Mouse (Mus musculus) kidney, embryonic 15.5 days (tissue): ENCODE measurements around the gene Nhsl1. TPM values are rescaled to one million over a fixed set of nuclear protein-coding genes. Genes with fewer than 3 reads are reported as not detected.
"Not testable (repeated sequence)": the region's sequence is repeated elsewhere in the genome, so short reads cannot be mapped to it uniquely, and the experiment has no call there.

Experiments used
- ATAC-seq: fragments of 200-750 bp; cut with Nextera tagmentation; replicated peaks from 2 replicates; pipeline ENCODE4 v1.8.0; 2017; ENCODE audit warnings: moderate TSS enrichment; ENCODE audit not compliant: low FRiP score
- H3K27ac ChIP-seq: fragments of 300-500 bp; sonication (generic); 2 replicates; pipeline ENCODE4 v1.5.1; 2015; ENCODE audit warnings: mild to moderate bottlenecking, inconsistent platforms
- H3K27me3 ChIP-seq: fragments of 300-500 bp; sonication (generic); 2 replicates; pipeline ENCODE4 v1.6.1; 2015; ENCODE audit warnings: inconsistent platforms
- H3K36me3 ChIP-seq: fragments of 300-500 bp; sonication (generic); 2 replicates; pipeline ENCODE4 v1.6.1; 2015; ENCODE audit warnings: inconsistent platforms
- H3K4me1 ChIP-seq: fragments of 300-500 bp; sonication (generic); 2 replicates; pipeline ENCODE4 v1.6.1; 2015; ENCODE audit warnings: inconsistent platforms
- H3K4me2 ChIP-seq: fragments of 300-500 bp; sonication (generic); 2 replicates; pipeline ENCODE4 v1.6.1; 2015; ENCODE audit warnings: moderate library complexity, mild to moderate bottlenecking, inconsistent platforms
- H3K4me3 ChIP-seq: fragments of 300-500 bp; sonication (generic); replicated peaks from 2 replicates; pipeline ENCODE4 v1.5.1; 2015; ENCODE audit warnings: mild to moderate bottlenecking, inconsistent platforms
- H3K9ac ChIP-seq: fragments of 300-500 bp; sonication (generic); 2 replicates; pipeline ENCODE4 v1.6.1; 2015; ENCODE audit warnings: mild to moderate bottlenecking, inconsistent platforms
- H3K9me3 ChIP-seq: fragments of 300-500 bp; sonication (generic); replicated peaks from 2 replicates; pipeline ENCODE4 v1.6.1; 2016; ENCODE audit warnings: inconsistent platforms
- WGBS: fragments of 180-500 bp; shearing (Covaris S2); methylation state at CpG from one replicate; pipeline ENCODE4 v1.1.7; 2015; ENCODE audit warnings: mixed read lengths; 5-methylcytosine and 5-hydroxymethylcytosine counted together
- polyA plus RNA-seq: library from polyadenylated mRNA; unstranded; fragments of >200 nt; fragmentation: Nextera tagmentation; extraction: Ambion mirVana; gene quantifications from 2 replicates; pipeline ENCODE4 v1.2.1, GENCODE M21; 2015

Nhsl1 gene
- polyA plus RNA-seq, 1 experiment from 2014 or later, result 9.5 TPM

DNA sequence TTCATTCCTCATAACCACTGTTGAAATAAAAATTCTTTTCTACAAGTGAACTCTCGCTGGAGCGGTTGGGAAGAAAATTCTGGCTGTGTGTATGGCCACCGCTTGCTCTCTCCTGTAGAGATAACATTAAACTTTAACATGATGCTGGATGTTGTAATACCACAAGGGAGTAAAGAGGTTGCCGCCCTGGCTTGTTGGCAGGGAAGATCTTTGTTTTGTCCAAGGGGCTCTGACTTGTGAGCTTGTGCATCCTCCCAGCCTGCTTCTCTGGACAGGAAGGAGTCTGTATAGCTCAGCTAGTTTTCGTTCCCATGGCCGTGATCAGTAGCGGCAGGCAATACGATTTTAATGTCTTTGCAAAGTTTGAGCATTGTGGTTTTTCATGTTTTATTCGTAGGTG is 109.1 kb downstream of the Nhsl1 start:
- Histone ChIP-seq H3K27me3 (no peaks in the 10 kb centered on the region), H3K27ac (no peak overlapping the region), H3K9me3 (no peaks in the 10 kb centered on the region), H3K4me3 (no peak overlapping the region), H3K4me2 (no peak overlapping the region), H3K4me1 (peaks cover 13% of the 10 kb centered on the region), H3K9ac (no peak overlapping the region), H3K36me3 (peaks cover 14% of the 10 kb centered on the region)
- ATAC-seq, result no peak
- 92% methylated on average over 9 of the region's 9 CpGs for WGBS

DNA sequence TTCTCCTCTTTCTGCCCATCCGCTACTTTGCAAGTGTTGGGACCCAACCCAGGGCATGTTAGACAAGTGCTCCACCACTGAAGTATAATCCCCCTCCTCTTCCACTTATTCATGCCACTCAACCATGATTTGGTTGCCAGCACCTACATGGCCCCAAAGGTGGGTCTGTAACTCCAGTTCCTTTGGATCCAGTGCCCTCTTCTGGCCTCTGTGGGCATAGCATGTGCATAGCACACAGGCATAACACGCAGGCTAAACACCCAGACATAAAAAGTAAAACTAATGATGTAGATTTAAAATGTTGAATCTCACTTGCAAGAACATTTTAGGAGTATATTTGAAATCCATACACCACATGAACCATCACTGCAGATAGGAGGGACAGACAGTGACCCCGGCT is 110.7 kb downstream of the Nhsl1 start:
- H3K36me3 ChIP-seq, result peaks cover 14% of the 10 kb centered on the region
- WGBS, result 88% methylated on average over 3 of the region's 3 CpGs
- H3K4me2 ChIP-seq, result no peak overlapping the region
- H3K9ac ChIP-seq, result no peak overlapping the region
- H3K27me3 ChIP-seq, result no peaks in the 10 kb centered on the region
- H3K4me1 ChIP-seq, result peaks cover 15% of the 10 kb centered on the region
- H3K4me3 ChIP-seq, result no peak overlapping the region
- peak overlapping the region; percentile 79 for H3K27ac ChIP-seq
- ATAC-seq, result no peak
- no peaks in the 10 kb centered on the region for H3K9me3 ChIP-seq

DNA sequence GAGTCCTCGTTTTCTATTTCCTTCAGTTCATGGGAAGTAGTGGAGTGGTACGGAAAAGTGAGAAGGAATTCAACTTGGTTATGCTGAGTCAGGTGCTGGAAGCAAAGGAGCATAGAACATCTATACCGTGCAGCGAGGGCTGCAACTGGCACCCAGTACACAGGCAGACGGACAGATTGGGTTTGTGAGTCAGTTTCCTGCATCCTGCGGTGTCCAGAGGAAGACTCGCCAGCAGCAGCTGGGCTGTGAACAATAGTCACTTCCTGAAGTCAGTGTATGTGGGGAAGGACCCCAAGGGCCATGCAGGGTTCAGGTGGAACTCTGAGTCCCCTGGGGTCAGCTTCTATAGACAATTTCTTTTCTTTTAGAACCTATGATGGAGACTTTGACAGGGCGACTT is 111.4 kb downstream of the Nhsl1 start:
- ATAC-seq, result peak; percentile 47
- no peak overlapping the region for H3K4me2 ChIP-seq
- 62% methylated on average over 8 of the region's 8 CpGs for WGBS
- H3K27me3 ChIP-seq, result no peaks in the 10 kb centered on the region
- H3K9ac ChIP-seq, result no peak overlapping the region
- peaks cover 14% of the 10 kb centered on the region for H3K36me3 ChIP-seq
- H3K4me3 ChIP-seq, result no peak overlapping the region
- peak overlapping the region; percentile 79 for H3K27ac ChIP-seq
- peaks cover 16% of the 10 kb centered on the region for H3K4me1 ChIP-seq
- no peaks in the 10 kb centered on the region for H3K9me3 ChIP-seq

DNA sequence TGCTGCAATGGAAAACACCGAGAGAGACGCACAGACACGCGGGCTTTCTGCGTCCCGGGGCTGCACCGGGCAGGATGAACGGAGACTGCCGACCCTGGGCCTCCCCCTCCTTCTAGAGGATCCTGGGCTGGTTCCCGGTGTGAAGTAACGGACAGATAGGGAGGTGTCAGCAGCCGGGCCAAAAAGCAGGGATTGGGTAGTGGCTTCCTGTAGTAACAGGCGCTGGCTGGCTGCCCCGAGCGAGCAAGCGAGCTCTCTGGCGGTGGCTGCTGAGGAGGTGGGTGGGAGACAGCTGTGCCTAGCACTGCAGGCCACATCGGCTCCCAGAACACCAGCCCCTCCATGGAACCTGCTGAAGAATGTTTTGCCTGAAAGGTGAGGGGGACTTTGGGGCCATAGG is 112.2 kb downstream of the Nhsl1 start:
- Histone ChIP-seq H3K27ac (peak overlapping the region; percentile 79), H3K4me2 (peak overlapping the region; percentile 72), H3K4me1 (peaks cover 23% of the 10 kb centered on the region), H3K9me3 (no peaks in the 10 kb centered on the region), H3K4me3 (peak overlapping the region; percentile 41), H3K36me3 (peaks cover 14% of the 10 kb centered on the region), H3K9ac (peak overlapping the region; percentile 43), H3K27me3 (no peaks in the 10 kb centered on the region)
- 5% methylated on average over 18 of the region's 18 CpGs for WGBS
- ATAC-seq, result peak; percentile 73

DNA sequence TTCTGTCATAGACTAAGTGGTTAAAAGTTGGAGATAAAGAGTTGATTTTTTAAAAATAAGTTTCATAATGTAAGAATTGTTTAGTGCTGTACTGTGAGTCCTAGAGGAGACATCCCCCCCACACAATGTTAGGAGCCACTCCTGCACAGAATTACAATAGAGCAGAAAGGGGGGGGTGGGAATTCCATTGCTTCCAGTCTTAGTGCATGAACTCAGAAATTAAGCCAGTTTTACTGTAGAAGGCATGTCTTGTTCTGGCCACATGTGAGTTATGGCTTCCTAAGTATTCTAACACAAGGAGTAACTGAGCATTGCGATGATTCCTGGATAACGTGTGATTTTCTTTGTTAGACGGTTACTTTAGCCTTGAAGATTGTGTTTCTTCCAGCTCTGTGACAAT is 112.8 kb downstream of the Nhsl1 start:
- Histone ChIP-seq H3K27me3 (no peaks in the 10 kb centered on the region), H3K4me2 (peak overlapping the region; percentile 72), H3K9ac (no peak overlapping the region), H3K36me3 (peaks cover 11% of the 10 kb centered on the region), H3K4me3 (peak overlapping the region; percentile 22), H3K9me3 (no peaks in the 10 kb centered on the region), H3K4me1 (peaks cover 29% of the 10 kb centered on the region), H3K27ac (peak overlapping the region; percentile 79; the same call in 1 of the 2 replicates)
- ATAC-seq, result no peak
- WGBS, result 35% methylated on average over 3 of the region's 3 CpGs

DNA sequence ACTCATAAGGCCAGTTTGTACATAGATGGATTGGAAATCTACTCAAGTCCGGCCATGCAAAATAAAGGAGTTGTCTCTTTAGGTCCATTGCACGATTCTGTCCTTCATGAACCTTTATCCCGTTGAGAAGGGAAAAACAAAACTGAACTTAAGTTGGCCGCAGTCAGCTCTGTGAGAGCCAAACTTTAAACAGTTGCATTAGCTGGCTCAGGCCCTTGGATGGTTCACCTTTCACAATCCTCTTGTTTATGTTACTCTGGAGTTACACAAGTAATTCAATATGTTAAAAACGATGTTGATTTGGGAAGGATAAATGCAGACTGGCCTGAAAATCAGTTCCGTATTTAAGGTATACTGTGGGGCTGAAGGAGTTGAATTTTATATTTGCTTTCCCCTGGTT is 116.7 kb downstream of the Nhsl1 start:
- 61% methylated on average over 6 of the region's 6 CpGs for WGBS
- no peaks in the 10 kb centered on the region for H3K9me3 ChIP-seq

DNA sequence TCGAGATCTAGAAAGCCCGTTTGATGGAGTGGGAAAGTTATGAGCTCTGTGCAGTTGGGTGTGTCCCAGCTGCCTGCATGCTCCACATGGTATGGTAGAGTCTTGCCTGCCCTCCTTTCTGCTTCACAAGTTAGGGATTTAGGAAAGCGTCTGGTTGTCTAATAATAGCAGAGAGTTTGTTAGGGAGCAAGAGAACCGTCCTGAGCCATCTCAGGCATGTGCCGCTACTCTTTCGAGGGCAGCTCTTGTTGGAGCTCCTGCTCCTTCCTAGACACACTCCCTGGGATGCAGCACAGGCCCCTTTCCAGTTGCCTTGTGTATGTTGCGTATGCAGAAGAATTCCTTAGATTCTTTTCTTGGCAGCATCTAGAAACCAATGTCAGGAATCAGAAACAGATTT is 117.2 kb downstream of the Nhsl1 start:
- no peak overlapping the region for H3K4me2 ChIP-seq
- 49% methylated on average over 7 of the region's 7 CpGs for WGBS
- peaks cover 22% of the 10 kb centered on the region for H3K4me1 ChIP-seq
- H3K27ac ChIP-seq, result peak overlapping the region; percentile 9; the same call in 1 of the 2 replicates
- no peaks in the 10 kb centered on the region for H3K36me3 ChIP-seq
- H3K4me3 ChIP-seq, result no peak overlapping the region
- no peaks in the 10 kb centered on the region for H3K27me3 ChIP-seq
- H3K9me3 ChIP-seq, result no peaks in the 10 kb centered on the region
- no peak for ATAC-seq
- no peak overlapping the region for H3K9ac ChIP-seq

More for the DNA sequence above, 116.7 kb downstream of the Nhsl1 start:
- Histone ChIP-seq H3K4me1 (peaks cover 26% of the 10 kb centered on the region), H3K4me2 (no peak overlapping the region), H3K9ac (no peak overlapping the region), H3K27ac (peak overlapping the region; percentile 9; the same call in 1 of the 2 replicates), H3K27me3 (no peaks in the 10 kb centered on the region), H3K36me3 (no peaks in the 10 kb centered on the region), H3K4me3 (no peak overlapping the region)
- ATAC-seq, result no peak

DNA sequence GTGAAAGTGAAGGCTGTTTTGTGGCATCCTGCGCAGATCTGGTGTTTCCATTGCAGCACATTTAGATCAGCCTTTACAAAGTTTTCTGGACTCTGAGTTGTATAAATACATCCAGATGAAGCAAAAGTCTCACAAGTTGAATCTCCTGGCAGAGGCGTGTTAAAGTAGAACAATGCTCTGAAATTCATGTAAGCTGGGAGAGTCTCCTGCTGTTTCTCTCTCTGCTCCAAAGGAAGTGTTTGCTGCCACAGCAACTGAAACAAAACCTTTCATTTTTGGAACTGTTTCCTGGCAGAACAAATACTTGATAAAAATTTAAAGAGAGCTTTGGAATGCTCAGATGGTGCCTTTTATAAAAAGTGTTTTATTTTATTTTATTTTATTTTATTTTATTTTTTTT is 118.8 kb downstream of the Nhsl1 start:
- H3K27ac ChIP-seq, result 0 out of 2 replicates have a peak overlapping the region, but pooled peaks have one; percentile 27
- no peak for ATAC-seq
- 88% methylated on average over 2 of the region's 2 CpGs for WGBS
- H3K4me2 ChIP-seq, result no peak overlapping the region
- H3K4me3 ChIP-seq, result no peak overlapping the region
- no peaks in the 10 kb centered on the region for H3K27me3 ChIP-seq
- H3K36me3 ChIP-seq, result no peaks in the 10 kb centered on the region
- H3K4me1 ChIP-seq, result peaks cover 16% of the 10 kb centered on the region
- H3K9ac ChIP-seq, result no peak overlapping the region
- H3K9me3 ChIP-seq, result no peaks in the 10 kb centered on the region

DNA sequence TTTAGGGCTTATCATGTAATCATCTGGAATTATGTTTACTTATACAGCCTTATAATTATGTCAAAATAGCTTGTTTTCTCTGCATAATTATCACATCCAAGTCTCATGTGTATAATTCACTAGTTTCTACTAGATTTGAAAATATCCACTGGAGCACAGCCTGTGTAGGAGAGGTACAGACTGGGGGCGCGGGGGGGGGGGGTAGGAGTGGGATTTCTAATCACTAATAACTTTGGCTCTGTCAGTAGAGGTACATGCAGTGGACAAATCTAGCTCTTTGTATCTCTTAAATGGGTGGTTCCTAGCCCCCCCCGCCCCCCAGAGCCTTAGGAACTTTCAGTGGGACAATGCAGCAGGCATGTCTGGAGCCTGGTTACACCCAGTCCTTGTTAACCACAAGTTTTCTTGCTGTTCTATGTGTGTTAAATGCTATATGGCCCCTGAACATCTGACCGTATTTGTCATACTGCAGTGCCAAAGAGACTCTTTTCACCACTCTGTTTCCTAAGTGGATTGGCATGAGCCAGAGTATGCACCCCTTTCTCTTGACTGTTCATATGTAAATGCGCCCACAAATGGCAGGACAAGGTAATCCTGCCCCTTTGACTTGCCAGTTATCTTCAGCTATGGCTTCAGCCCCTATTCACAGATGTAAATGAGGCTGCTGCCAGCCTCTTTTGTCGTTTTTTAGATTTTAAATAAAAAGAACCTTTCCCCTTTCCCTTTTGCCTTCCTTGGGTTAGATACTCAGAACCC is 127.0 kb downstream of the Nhsl1 start:
- no peak overlapping the region for H3K9ac ChIP-seq

DNA sequence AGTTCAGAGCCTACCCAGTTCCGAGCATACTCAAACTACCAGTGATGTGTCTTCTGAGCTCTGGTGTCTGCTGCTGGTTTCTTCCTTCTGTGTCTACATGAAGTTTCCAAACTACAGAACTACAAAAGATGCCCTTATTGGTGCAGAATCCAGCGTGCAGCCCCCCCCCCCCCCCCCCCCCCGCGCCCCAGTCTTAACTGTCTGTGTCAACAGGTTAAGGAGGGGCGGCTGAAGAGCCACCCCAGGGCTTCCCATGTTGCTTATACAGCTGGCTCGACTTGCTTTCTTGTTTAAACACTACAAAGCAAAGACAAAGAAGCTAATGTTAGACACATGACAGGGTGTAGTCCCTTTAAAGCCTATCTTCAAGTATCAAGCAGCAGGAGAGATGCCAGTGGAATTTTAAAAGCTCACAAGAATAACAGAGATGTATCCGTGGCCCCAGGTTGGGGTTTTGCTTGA is 127.6 kb downstream of the Nhsl1 start:
- H3K9ac ChIP-seq, result no peak overlapping the region
- H3K4me3 ChIP-seq, result no peak overlapping the region
- no peaks in the 10 kb centered on the region for H3K27me3 ChIP-seq
- ATAC-seq, result no peak
- H3K4me1 ChIP-seq, result peaks cover 19% of the 10 kb centered on the region
- H3K36me3 ChIP-seq, result no peaks in the 10 kb centered on the region
- WGBS, result 25% methylated on average over 5 of the region's 7 CpGs
- no peak overlapping the region for H3K4me2 ChIP-seq
- no peaks in the 10 kb centered on the region for H3K9me3 ChIP-seq
- H3K27ac ChIP-seq, result no peak overlapping the region

More for the DNA sequence above, 127.0 kb downstream of the Nhsl1 start:
- no peaks in the 10 kb centered on the region for H3K27me3 ChIP-seq
- H3K4me3 ChIP-seq, result no peak overlapping the region
- no peak overlapping the region for H3K27ac ChIP-seq
- H3K36me3 ChIP-seq, result no peaks in the 10 kb centered on the region
- H3K4me2 ChIP-seq, result no peak overlapping the region
- 49% methylated on average over 6 of the region's 6 CpGs for WGBS
- ATAC-seq, result no peak
- H3K4me1 ChIP-seq, result peaks cover 19% of the 10 kb centered on the region
- no peaks in the 10 kb centered on the region for H3K9me3 ChIP-seq

DNA sequence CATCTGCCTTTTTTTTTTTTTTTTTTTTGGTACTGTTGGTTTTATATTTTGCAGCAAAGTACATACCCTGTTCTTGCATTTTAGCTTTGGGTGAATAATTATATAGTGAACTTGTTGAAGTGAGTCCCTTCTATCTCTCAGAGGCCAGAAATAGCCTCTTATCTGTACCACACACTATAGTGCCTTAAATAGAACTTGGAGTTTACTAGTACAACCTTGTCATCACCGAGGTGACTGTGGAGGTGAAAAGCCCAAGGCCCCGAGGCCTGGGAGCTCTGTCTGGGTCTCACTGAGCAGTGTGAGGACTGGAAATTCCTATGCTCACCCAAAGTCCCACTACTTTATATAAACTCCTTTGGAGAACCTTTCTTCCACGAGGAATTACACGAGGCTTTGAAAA is 128.5 kb downstream of the Nhsl1 start:
- no peak overlapping the region for H3K4me2 ChIP-seq
- ATAC-seq, result no peak
- WGBS, result 55% methylated on average over 4 of the region's 4 CpGs
- H3K9me3 ChIP-seq, result no peaks in the 10 kb centered on the region
- no peaks in the 10 kb centered on the region for H3K36me3 ChIP-seq
- H3K4me1 ChIP-seq, result peaks cover 19% of the 10 kb centered on the region
- H3K9ac ChIP-seq, result no peak overlapping the region
- H3K4me3 ChIP-seq, result no peak overlapping the region
- no peaks in the 10 kb centered on the region for H3K27me3 ChIP-seq
- peak overlapping the region; percentile 51; the same call in 1 of the 2 replicates for H3K27ac ChIP-seq

DNA sequence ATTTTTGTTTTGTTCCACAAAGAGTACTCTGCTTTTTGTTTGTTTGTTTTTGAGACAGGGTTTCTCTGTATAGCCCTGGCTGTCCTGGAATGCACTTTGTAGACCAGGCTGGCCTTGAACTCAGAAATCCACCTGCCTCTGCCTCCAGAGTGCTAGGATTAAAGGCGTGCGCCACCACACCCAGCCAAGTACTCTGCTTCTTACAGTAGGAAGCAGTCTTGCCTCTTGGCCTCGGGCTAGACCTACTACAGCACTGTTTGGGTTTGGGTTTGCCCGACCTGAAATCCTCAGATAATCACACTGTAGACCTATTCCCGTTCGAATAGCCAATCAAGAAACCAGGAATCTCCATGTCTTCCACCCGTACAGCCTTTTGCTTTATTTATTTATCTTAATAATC is 130.1 kb downstream of the Nhsl1 start:
- 89% methylated on average over 7 of the region's 7 CpGs for WGBS
- H3K9ac ChIP-seq, H3K27me3 ChIP-seq, H3K36me3 ChIP-seq, H3K9me3 ChIP-seq, H3K4me3 ChIP-seq, H3K4me2 ChIP-seq, ATAC-seq, H3K27ac ChIP-seq: not testable (repeated sequence)
- H3K4me1 ChIP-seq, result peaks cover 19% of the 10 kb centered on the region
